Mouse (Mus musculus) lung, postnatal 0 days (tissue): ENCODE measurements around the gene Adgre5. TPM values are rescaled to one million over a fixed set of nuclear protein-coding genes. Genes with fewer than 3 reads are reported as not detected.

Experiments used
- ATAC-seq: fragments of 200-750 bp; cut with Nextera tagmentation; 2 replicates; pipeline ENCODE4 v1.8.0; 2017; ENCODE audit warnings: moderate library complexity
- DNase-seq: peaks from one replicate; pipeline ENCODE4 v3.0.0-alpha.2; 2016; ENCODE audit warnings: low spot score
- H3K27ac ChIP-seq: fragments of 300-500 bp; sonication (generic); 2 replicates; pipeline ENCODE4 v1.5.1; 2014; ENCODE audit warnings: antibody characterized with exemption, mild to moderate bottlenecking, low read length, mixed read lengths
- H3K27me3 ChIP-seq: fragments of 300-500 bp; sonication (generic); replicated peaks from 2 replicates; pipeline ENCODE4 v1.6.1; 2014; ENCODE audit warnings: low read length, mixed read lengths; ENCODE audit not compliant: insufficient read depth
- H3K36me3 ChIP-seq: fragments of 300-500 bp; sonication (generic); 2 replicates; pipeline ENCODE4 v1.6.1; 2014; ENCODE audit warnings: low read length, mixed read lengths; ENCODE audit not compliant: insufficient read depth
- H3K4me1 ChIP-seq: fragments of 300-500 bp; sonication (generic); 2 replicates; pipeline ENCODE4 v1.6.1; 2014; ENCODE audit warnings: antibody characterized with exemption, low read depth, low read length, mixed read lengths; ENCODE audit not compliant: insufficient read depth
- H3K4me2 ChIP-seq: fragments of 300-500 bp; sonication (generic); replicated peaks from 2 replicates; pipeline ENCODE4 v1.6.1; 2014; ENCODE audit warnings: low read depth, mild to moderate bottlenecking, low read length, moderate library complexity, mixed read lengths
- H3K4me3 ChIP-seq: fragments of 300-500 bp; sonication (generic); 2 replicates; pipeline ENCODE4 v1.5.1; 2014; ENCODE audit warnings: low read depth, low read length
- H3K9ac ChIP-seq: fragments of 300-500 bp; sonication (generic); replicated peaks from 2 replicates; pipeline ENCODE4 v1.6.1; 2014; ENCODE audit warnings: low read depth, mild to moderate bottlenecking
- H3K9me3 ChIP-seq: fragments of 300-500 bp; sonication (generic); 2 replicates; pipeline ENCODE4 v1.6.1; 2016; ENCODE audit warnings: low read length, mixed read lengths
- CTCF ChIP-seq: IDR thresholded peaks from 2 replicates; pipeline ENCODE4 v1.5.1; 2016; ENCODE audit warnings: antibody characterized with exemption, mild to moderate bottlenecking
- EP300 ChIP-seq: IDR thresholded peaks from 2 replicates; pipeline ENCODE4 v1.6.1; 2016; ENCODE audit warnings: antibody characterized with exemption, mild to moderate bottlenecking, control low read depth
- WGBS: fragments of 180-500 bp; shearing (Covaris S2); extraction: QIAGEN DNeasy Blood & Tissue Kit; methylation state at CpG from one replicate; pipeline ENCODE4 v1.1.7; 2014; 5-methylcytosine and 5-hydroxymethylcytosine counted together
- polyA plus RNA-seq: library from polyadenylated mRNA; unstranded; fragments of >200 nt; fragmentation: Nextera tagmentation; extraction: Ambion mirVana; gene quantifications from 2 replicates; pipeline ENCODE4 v1.2.1, GENCODE M21; 2015

The Adgre5 gene
- polyA plus RNA-seq, 1 experiment from 2014 or later: 145 TPM

GRCm38 (mm10) chr8:83758298-83758697 is 17.2 kb upstream of the Adgre5 start:
- no peaks in the 10 kb centered on the region for H3K36me3 ChIP-seq
- H3K4me2 ChIP-seq: no peak overlapping the region
- no peaks in the 10 kb centered on the region for H3K4me1 ChIP-seq
- H3K9ac ChIP-seq: no peak overlapping the region
- 41% methylated on average over 5 of the region's 5 CpGs for WGBS
- H3K27me3 ChIP-seq: no peaks in the 10 kb centered on the region
- TF ChIP-seq CTCF (no peak), EP300 (no peak)
- no peak for ATAC-seq
- DNase-seq: no peak
- H3K27ac ChIP-seq: no peak overlapping the region
- no peaks in the 10 kb centered on the region for H3K9me3 ChIP-seq
- H3K4me3 ChIP-seq: no peak overlapping the region

- Histone ChIP-seq H3K27me3 (no peaks in the 10 kb centered on the region), H3K9ac (no peak overlapping the region), H3K4me1 (no peaks in the 10 kb centered on the region), H3K4me3 (no peak overlapping the region), H3K4me2 (no peak overlapping the region), H3K27ac (no peak overlapping the region), H3K9me3 (no peaks in the 10 kb centered on the region), H3K36me3 (no peaks in the 10 kb centered on the region)
- no peak for ATAC-seq
- no peak for DNase-seq
- 59% methylated on average over 6 of the region's 6 CpGs for WGBS
- no peak for TF ChIP-seq EP300
- no peak for TF ChIP-seq CTCF
Observed at GRCm38 (mm10) chr8:83757084-83757607, 16.0 kb upstream of the Adgre5 start.

DNA sequence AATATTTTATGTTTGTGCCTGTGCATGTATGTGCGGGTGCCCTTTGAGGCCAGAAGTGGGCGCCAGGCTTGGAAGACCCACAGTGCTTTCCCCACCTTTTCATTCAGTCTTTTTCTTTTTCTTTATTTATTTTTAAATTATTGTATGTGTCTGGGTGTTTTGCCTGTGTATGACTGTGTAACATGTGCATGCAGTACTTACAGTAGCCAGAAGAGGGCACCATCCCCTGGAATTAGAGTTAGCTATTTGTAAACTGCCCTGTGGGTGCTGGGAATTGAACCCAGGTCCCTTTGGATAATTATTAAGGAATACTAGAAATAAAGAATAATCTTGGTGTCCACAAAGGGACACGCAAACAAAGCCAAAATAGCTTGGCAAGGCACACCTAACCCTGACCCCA is 15.1 kb upstream of the Adgre5 start:
- WGBS: 98% methylated on average over 3 of the region's 3 CpGs
- Histone ChIP-seq H3K27me3 (no peaks in the 10 kb centered on the region), H3K36me3 (no peaks in the 10 kb centered on the region), H3K9me3 (no peaks in the 10 kb centered on the region), H3K27ac (no peak overlapping the region), H3K9ac (no peak overlapping the region), H3K4me3 (no peak overlapping the region), H3K4me1 (no peaks in the 10 kb centered on the region), H3K4me2 (no peak overlapping the region)
- no peak for TF ChIP-seq EP300
- peak; percentile 57 for TF ChIP-seq CTCF
- ATAC-seq: no peak
- no peak for DNase-seq

GRCm38 (mm10) chr8:83754149-83754548 is 13.0 kb upstream of the Adgre5 start:
- Histone ChIP-seq H3K4me3 (no peak overlapping the region), H3K36me3 (no peaks in the 10 kb centered on the region), H3K4me2 (no peak overlapping the region), H3K27ac (no peak overlapping the region), H3K4me1 (no peaks in the 10 kb centered on the region), H3K9ac (no peak overlapping the region), H3K27me3 (no peaks in the 10 kb centered on the region), H3K9me3 (no peaks in the 10 kb centered on the region)
- WGBS: 54% methylated on average over 3 of the region's 3 CpGs
- DNase-seq (no peak), ATAC-seq (no peak)
- TF ChIP-seq CTCF: peak; percentile 40
- no peak for TF ChIP-seq EP300

DNA sequence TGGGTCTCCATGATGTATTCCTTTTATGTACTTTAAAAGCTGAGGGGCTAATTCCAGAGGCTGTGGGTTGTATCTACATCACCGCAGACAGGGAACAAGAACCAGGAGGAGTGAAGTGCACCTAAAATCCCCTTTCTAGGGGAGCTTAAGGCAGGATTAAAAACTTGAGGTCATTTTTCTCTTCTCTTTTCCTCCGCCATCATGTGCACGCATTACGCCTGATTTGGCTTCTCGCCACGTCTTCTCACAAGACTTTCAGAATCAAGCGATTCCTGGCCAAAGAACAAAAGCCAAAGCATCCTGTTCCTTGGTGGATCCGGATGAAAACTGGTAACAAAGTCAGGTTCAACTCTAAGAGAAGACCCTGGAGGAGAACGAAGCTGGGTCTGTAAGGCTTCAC is 8.1 kb upstream of the Adgre5 start:
- no peak overlapping the region for H3K9ac ChIP-seq
- H3K27me3 ChIP-seq: no peaks in the 10 kb centered on the region
- H3K4me1 ChIP-seq: no peaks in the 10 kb centered on the region
- no peak overlapping the region for H3K4me3 ChIP-seq
- no peaks in the 10 kb centered on the region for H3K36me3 ChIP-seq
- peak; percentile 55 for DNase-seq
- H3K27ac ChIP-seq: peak overlapping the region; percentile 77
- H3K4me2 ChIP-seq: no peak overlapping the region
- WGBS: 65% methylated on average over 9 of the region's 9 CpGs
- no peaks in the 10 kb centered on the region for H3K9me3 ChIP-seq
- TF ChIP-seq EP300 (no peak), CTCF (no peak)
- ATAC-seq: no peak

DNA sequence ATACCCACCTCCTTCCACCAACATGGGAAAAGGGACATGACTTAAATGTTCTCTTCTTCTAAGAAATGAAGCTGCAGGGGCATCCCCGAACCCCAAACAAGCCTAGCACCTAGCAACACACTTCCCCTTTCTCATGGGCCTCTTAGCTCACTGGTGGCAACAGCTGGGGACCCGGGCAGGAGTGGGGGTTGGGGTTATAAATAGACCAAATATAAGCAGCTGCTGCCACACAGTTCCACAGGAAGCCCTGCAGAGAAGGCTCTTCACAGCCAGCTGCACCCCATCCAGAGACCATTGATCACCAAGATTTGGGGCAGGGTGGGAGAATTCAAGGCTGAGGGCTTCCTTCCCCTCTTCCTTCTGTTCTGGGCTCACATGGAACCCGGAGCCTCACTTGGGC is 7.6 kb upstream of the Adgre5 start:
- no peaks in the 10 kb centered on the region for H3K9me3 ChIP-seq
- no peak overlapping the region for H3K9ac ChIP-seq
- H3K27me3 ChIP-seq: no peaks in the 10 kb centered on the region
- TF ChIP-seq EP300 (peak; percentile 31; the same call in 1 of the 2 replicates), CTCF (no peak)
- peak overlapping the region; percentile 77 for H3K27ac ChIP-seq
- DNase-seq: peak; percentile 77
- no peak overlapping the region for H3K4me2 ChIP-seq
- no peaks in the 10 kb centered on the region for H3K4me1 ChIP-seq
- 23% methylated on average over 3 of the region's 3 CpGs for WGBS
- H3K4me3 ChIP-seq: no peak overlapping the region
- peak; percentile 66 for ATAC-seq
- no peaks in the 10 kb centered on the region for H3K36me3 ChIP-seq
